Mouse (Mus musculus) neural tube, embryonic 15.5 days (tissue): Measurements from ENCODE around the gene Gm20388. TPM values are rescaled to one million over a fixed set of nuclear protein-coding genes. Genes with fewer than 3 reads are reported as not detected.

ENCODE experiments used
- ATAC-seq: fragments of 200-750 bp; cut with Nextera tagmentation; 2 replicates; pipeline ENCODE4 v1.8.0; 2017; ENCODE audit warnings: mild to moderate bottlenecking, moderate TSS enrichment, moderate library complexity; ENCODE audit not compliant: low FRiP score
- H3K27ac ChIP-seq: fragments of 300-500 bp; sonication (generic); replicated peaks from 2 replicates; pipeline ENCODE4 v1.5.1; 2015; ENCODE audit warnings: mild to moderate bottlenecking, inconsistent platforms
- H3K27me3 ChIP-seq: fragments of 300-500 bp; sonication (generic); replicated peaks from 2 replicates; pipeline ENCODE4 v1.6.1; 2015; ENCODE audit warnings: inconsistent platforms
- H3K36me3 ChIP-seq: fragments of 300-500 bp; sonication (generic); 2 replicates; pipeline ENCODE4 v1.6.1; 2015; ENCODE audit warnings: inconsistent platforms
- H3K4me1 ChIP-seq: fragments of 300-500 bp; sonication (generic); 2 replicates; pipeline ENCODE4 v1.6.1; 2015; ENCODE audit warnings: inconsistent platforms
- H3K4me2 ChIP-seq: fragments of 300-500 bp; sonication (generic); 2 replicates; pipeline ENCODE4 v1.6.1; 2015; ENCODE audit warnings: inconsistent platforms, mild to moderate bottlenecking, moderate library complexity
- H3K4me3 ChIP-seq: fragments of 300-500 bp; sonication (generic); replicated peaks from 2 replicates; pipeline ENCODE4 v1.5.1; 2015; ENCODE audit warnings: mild to moderate bottlenecking, inconsistent platforms
- H3K9ac ChIP-seq: fragments of 300-500 bp; sonication (generic); replicated peaks from 2 replicates; pipeline ENCODE4 v1.6.1; 2015; ENCODE audit warnings: mild to moderate bottlenecking, inconsistent platforms
- H3K9me3 ChIP-seq: fragments of 300-500 bp; sonication (generic); replicated peaks from 2 replicates; pipeline ENCODE4 v1.6.1; 2016; ENCODE audit warnings: inconsistent platforms
- WGBS: fragments of 180-500 bp; shearing (Covaris S2); methylation state at CpG from one replicate; pipeline ENCODE4 v1.1.7; 2015; ENCODE audit warnings: mixed read lengths; 5-methylcytosine and 5-hydroxymethylcytosine counted together
- polyA plus RNA-seq: library from polyadenylated mRNA; unstranded; fragments of >200 nt; fragmentation: Nextera tagmentation; extraction: Ambion mirVana; gene quantifications from 2 replicates; pipeline ENCODE4 v1.2.1, GENCODE M21; 2015

Gene Gm20388
- polyA plus RNA-seq, 1 experiment from 2014 or later = not detected

- Histone ChIP-seq H3K9me3 (0 out of 2 replicates have a peak, but pooled peaks cover 3% of the 10 kb centered on the region), H3K27ac (no peak overlapping the region), H3K4me1 (0 out of 2 replicates have a peak, but pooled peaks cover 4% of the 10 kb centered on the region), H3K27me3 (no peaks in the 10 kb centered on the region), H3K4me2 (peak overlapping the region; percentile 16; the same call in 1 of the 2 replicates), H3K9ac (no peak overlapping the region), H3K4me3 (no peak overlapping the region), H3K36me3 (no peaks in the 10 kb centered on the region)
- 19% methylated on average over 31 of the region's 31 CpGs for WGBS
- ATAC-seq = no peak
Measured at GRCm38 (mm10) chr8:122870377-122870863, 2959.8 kb downstream of the Gm20388 start.

GRCm38 (mm10) chr8:122871663-122872062 is 2961.0 kb downstream of the Gm20388 start:
- H3K4me2 ChIP-seq = no peak overlapping the region
- ATAC-seq = no peak
- 0 out of 2 replicates have a peak, but pooled peaks cover 4% of the 10 kb centered on the region for H3K4me1 ChIP-seq
- H3K36me3 ChIP-seq = no peaks in the 10 kb centered on the region
- H3K9ac ChIP-seq = no peak overlapping the region
- no peaks in the 10 kb centered on the region for H3K9me3 ChIP-seq
- H3K27me3 ChIP-seq = no peaks in the 10 kb centered on the region
- no peak overlapping the region for H3K4me3 ChIP-seq
- H3K27ac ChIP-seq = no peak overlapping the region
- WGBS = 80% methylated on average over 9 of the region's 9 CpGs

DNA sequence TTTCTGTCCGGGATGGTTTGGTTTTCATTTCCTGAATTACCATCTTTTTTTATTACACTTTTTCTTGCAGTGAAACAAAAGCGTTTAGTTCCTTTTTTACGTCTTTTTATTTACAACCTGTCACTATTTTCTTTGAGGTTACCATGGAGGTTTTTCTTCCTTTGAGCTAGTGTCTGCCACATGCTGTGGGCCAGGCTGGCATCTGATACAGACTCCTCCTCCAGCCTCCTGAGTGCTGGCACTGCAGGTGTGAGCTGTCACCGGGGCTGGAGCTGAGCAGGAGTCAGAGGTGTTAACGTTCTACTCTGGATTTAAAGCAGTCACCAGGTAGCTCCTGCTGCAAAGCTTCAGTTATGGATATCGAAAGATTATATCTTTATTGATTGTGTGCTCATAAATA is 2962.5 kb downstream of the Gm20388 start:
- 0 out of 2 replicates have a peak, but pooled peaks cover 4% of the 10 kb centered on the region for H3K4me1 ChIP-seq
- H3K4me2 ChIP-seq = no peak overlapping the region
- ATAC-seq = no peak
- no peak overlapping the region for H3K9ac ChIP-seq
- H3K27me3 ChIP-seq = no peaks in the 10 kb centered on the region
- H3K4me3 ChIP-seq = no peak overlapping the region
- no peaks in the 10 kb centered on the region for H3K9me3 ChIP-seq
- 23% methylated on average over 6 of the region's 6 CpGs for WGBS
- no peaks in the 10 kb centered on the region for H3K36me3 ChIP-seq
- H3K27ac ChIP-seq = no peak overlapping the region

- 67% methylated on average over 5 of the region's 5 CpGs for WGBS
- ATAC-seq = no peak
- H3K27me3 ChIP-seq = no peaks in the 10 kb centered on the region
- no peaks in the 10 kb centered on the region for H3K9me3 ChIP-seq
- H3K4me1 ChIP-seq = 0 out of 2 replicates have a peak, but pooled peaks cover 4% of the 10 kb centered on the region
- no peak overlapping the region for H3K27ac ChIP-seq
- H3K9ac ChIP-seq = no peak overlapping the region
- H3K4me2 ChIP-seq = no peak overlapping the region
- no peak overlapping the region for H3K4me3 ChIP-seq
- no peaks in the 10 kb centered on the region for H3K36me3 ChIP-seq
Measured at GRCm38 (mm10) chr8:122875186-122875585, 2964.5 kb downstream of the Gm20388 start.

DNA sequence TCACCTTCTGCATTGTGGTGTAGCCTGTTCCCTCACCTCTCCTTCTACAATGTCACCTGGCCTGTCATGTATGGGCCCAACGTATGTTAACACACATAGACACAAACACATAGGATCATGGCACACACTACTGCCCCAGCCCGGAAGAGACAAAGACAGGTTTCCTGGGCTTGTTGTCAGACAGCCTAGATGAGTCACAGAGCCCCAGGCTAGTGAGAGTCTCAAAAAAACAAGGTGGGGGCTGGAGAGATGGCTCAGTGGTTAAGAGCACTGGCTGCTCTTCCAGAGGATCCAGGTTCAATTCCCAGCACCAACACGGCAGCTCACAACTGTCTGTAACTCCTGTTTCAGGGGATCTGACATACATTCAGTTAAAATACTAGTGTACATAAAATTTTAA is 2967.6 kb downstream of the Gm20388 start:
- Histone ChIP-seq H3K9ac (no peak overlapping the region), H3K4me1 (no peaks in the 10 kb centered on the region), H3K9me3 (no peaks in the 10 kb centered on the region), H3K36me3 (peaks cover 14% of the 10 kb centered on the region), H3K4me2 (no peak overlapping the region), H3K4me3 (no peak overlapping the region), H3K27ac (no peak overlapping the region), H3K27me3 (no peaks in the 10 kb centered on the region)
- 97% methylated on average over 3 of the region's 3 CpGs for WGBS
- ATAC-seq = no peak

DNA sequence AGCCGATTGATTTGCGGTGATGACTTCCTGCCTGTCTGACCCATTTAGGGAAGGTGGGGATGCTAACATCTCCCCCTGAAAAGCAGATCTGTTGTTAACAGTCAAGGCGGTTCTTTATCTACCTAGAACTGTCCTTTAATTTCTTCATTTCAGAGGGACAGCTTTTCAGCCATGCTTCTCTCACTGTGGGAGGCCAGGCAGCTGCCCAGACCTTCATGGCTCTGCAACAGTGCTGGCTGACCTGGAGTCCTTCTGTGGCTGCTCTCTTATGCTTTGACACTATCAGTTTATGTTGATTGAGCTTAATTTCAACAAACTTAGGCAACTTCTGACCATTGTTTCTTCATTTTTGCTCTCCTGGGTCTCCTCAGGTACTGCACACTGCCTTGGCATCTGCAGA is 2969.7 kb downstream of the Gm20388 start:
- Histone ChIP-seq H3K27ac (no peak overlapping the region), H3K9me3 (no peaks in the 10 kb centered on the region), H3K27me3 (no peaks in the 10 kb centered on the region), H3K36me3 (peaks cover 33% of the 10 kb centered on the region), H3K4me2 (no peak overlapping the region), H3K4me3 (no peak overlapping the region), H3K4me1 (no peaks in the 10 kb centered on the region), H3K9ac (no peak overlapping the region)
- no peak for ATAC-seq
- 44% methylated on average over 3 of the region's 3 CpGs for WGBS

- H3K4me2 ChIP-seq = no peak overlapping the region
- 90% methylated on average over 10 of the region's 10 CpGs for WGBS
- peaks cover 66% of the 10 kb centered on the region for H3K36me3 ChIP-seq
Measured at GRCm38 (mm10) chr8:122883671-122884070, 2973.0 kb downstream of the Gm20388 start.

GRCm38 (mm10) chr8:122891440-122891839 is 2980.8 kb downstream of the Gm20388 start:
- H3K9ac ChIP-seq = no peak overlapping the region
- no peaks in the 10 kb centered on the region for H3K27me3 ChIP-seq
- H3K9me3 ChIP-seq = no peaks in the 10 kb centered on the region
- H3K4me3 ChIP-seq = no peak overlapping the region
- H3K4me1 ChIP-seq = no peaks in the 10 kb centered on the region
- H3K27ac ChIP-seq = no peak overlapping the region
- peaks cover 96% of the 10 kb centered on the region for H3K36me3 ChIP-seq
- ATAC-seq = no peak
- H3K4me2 ChIP-seq = no peak overlapping the region
- 88% methylated on average over 12 of the region's 12 CpGs for WGBS

More at GRCm38 (mm10) chr8:122883671-122884070, 2973.0 kb downstream of the Gm20388 start:
- H3K9me3 ChIP-seq = no peaks in the 10 kb centered on the region
- H3K27ac ChIP-seq = no peak overlapping the region
- no peaks in the 10 kb centered on the region for H3K27me3 ChIP-seq
- no peaks in the 10 kb centered on the region for H3K4me1 ChIP-seq
- no peak overlapping the region for H3K4me3 ChIP-seq
- no peak for ATAC-seq
- H3K9ac ChIP-seq = no peak overlapping the region

DNA sequence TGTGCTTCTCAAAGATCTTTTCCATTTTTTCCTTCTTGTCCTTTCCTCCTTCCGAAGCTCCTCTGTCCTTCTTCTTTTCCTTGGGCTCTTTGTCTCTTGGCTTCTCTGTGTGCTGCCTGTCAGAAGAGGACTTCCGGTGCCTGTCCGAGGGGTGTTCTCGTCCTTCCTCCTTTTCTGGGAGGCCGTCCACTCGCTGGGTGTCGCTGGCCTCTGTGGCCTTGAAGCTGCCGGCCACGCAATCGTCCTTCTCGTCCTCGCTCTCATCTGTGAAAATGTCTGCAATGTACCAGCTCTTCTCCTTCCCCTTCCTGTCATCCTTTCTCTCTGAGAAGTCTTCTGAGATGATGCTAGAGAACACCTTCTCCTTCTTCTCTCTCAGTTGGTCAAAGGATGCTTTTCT is 2982.8 kb downstream of the Gm20388 start:
- Histone ChIP-seq H3K4me1 (no peaks in the 10 kb centered on the region), H3K27me3 (no peaks in the 10 kb centered on the region), H3K9ac (no peak overlapping the region), H3K9me3 (no peaks in the 10 kb centered on the region), H3K4me3 (no peak overlapping the region), H3K4me2 (no peak overlapping the region), H3K27ac (no peak overlapping the region), H3K36me3 (peaks cover 93% of the 10 kb centered on the region)
- 94% methylated on average over 12 of the region's 12 CpGs for WGBS
- no peak for ATAC-seq

DNA sequence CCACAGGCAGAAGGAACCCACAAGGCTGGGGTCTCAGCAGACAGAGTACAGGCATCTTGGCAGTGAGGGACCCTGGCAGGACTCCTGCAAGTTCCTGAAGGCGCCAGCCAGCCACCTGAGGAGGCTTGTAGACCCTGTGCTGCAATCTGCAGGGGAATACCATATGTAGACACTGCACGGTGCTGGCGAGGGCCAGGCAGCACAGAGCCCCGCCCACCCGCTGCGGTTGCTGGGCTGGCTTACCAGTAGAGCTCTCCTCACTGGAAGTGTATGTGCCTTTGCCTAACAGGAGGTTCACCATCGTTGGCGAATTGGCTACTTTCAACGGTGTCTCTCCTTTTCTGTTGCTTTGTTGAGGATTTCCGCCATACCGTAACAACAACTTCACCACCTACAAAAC is 2985.7 kb downstream of the Gm20388 start:
- WGBS = 93% methylated on average over 11 of the region's 11 CpGs
- peaks cover 75% of the 10 kb centered on the region for H3K36me3 ChIP-seq
- no peak overlapping the region for H3K9ac ChIP-seq
- H3K4me2 ChIP-seq = no peak overlapping the region
- no peak for ATAC-seq
- no peaks in the 10 kb centered on the region for H3K4me1 ChIP-seq
- H3K27ac ChIP-seq = no peak overlapping the region
- no peaks in the 10 kb centered on the region for H3K9me3 ChIP-seq
- H3K27me3 ChIP-seq = no peaks in the 10 kb centered on the region
- no peak overlapping the region for H3K4me3 ChIP-seq

GRCm38 (mm10) chr8:122897200-122897599 is 2986.6 kb downstream of the Gm20388 start:
- H3K9me3 ChIP-seq = no peaks in the 10 kb centered on the region
- 91% methylated on average over 8 of the region's 8 CpGs for WGBS
- H3K36me3 ChIP-seq = peaks cover 67% of the 10 kb centered on the region
- no peak overlapping the region for H3K4me3 ChIP-seq
- ATAC-seq = no peak
- no peak overlapping the region for H3K9ac ChIP-seq
- H3K27me3 ChIP-seq = no peaks in the 10 kb centered on the region
- H3K27ac ChIP-seq = no peak overlapping the region
- no peaks in the 10 kb centered on the region for H3K4me1 ChIP-seq
- no peak overlapping the region for H3K4me2 ChIP-seq

GRCm38 (mm10) chr8:122898018-122898417 is 2987.4 kb downstream of the Gm20388 start:
- no peaks in the 10 kb centered on the region for H3K27me3 ChIP-seq
- H3K4me2 ChIP-seq = no peak overlapping the region
- no peak overlapping the region for H3K27ac ChIP-seq
- no peaks in the 10 kb centered on the region for H3K4me1 ChIP-seq
- ATAC-seq = no peak
- peaks cover 58% of the 10 kb centered on the region for H3K36me3 ChIP-seq
- H3K9me3 ChIP-seq = no peaks in the 10 kb centered on the region
- H3K9ac ChIP-seq = no peak overlapping the region
- no peak overlapping the region for H3K4me3 ChIP-seq
- WGBS = 92% methylated on average over 4 of the region's 4 CpGs
